ENCODE assay signal across 9 mouse cellular contexts in genomic region chr16:37617695-37618094, GRCm38 (mm10). TPM values are rescaled to one million over a fixed set of nuclear protein-coding genes. Genes with fewer than 3 reads are reported as not detected.
DNase-seq lines count a peak whose midpoint lies in the region; ATAC-seq lines count a peak whose summit lies in the region.
"Had no signal": no experiment of that assay in that cellular context is flagged by ENCODE, and none has a peak within 500 bp of the region (broad histone marks: within the 10 kb centered on the region; RNA-seq: fewer than 3 reads in every experiment).

No protein-coding gene starts in this region.

- H3K4me2 ChIP-seq in midbrain, embryonic 11.5 days: no peak overlapping the region
- H3K4me2 ChIP-seq in midbrain, embryonic 16.5 days (ENCODE audit: low read length): no peak overlapping the region
- H3K4me2 ChIP-seq: neural tube, embryonic 12.5 days had no signal

- H3K36me3 ChIP-seq in midbrain, embryonic 11.5 days (ENCODE audit: control insufficient read depth, insufficient read depth, low read length): no peaks in the 10 kb centered on the region
- H3K36me3 ChIP-seq in midbrain, embryonic 16.5 days (ENCODE audit: control insufficient read depth, insufficient read depth, low read length): no peaks in the 10 kb centered on the region
- H3K36me3 ChIP-seq: neural tube, embryonic 12.5 days had no signal

- H3K4me3 ChIP-seq in midbrain, embryonic 11.5 days (ENCODE audit: low read depth, low read length): no peak overlapping the region
- H3K4me3 ChIP-seq in midbrain, embryonic 16.5 days (ENCODE audit: low read depth, low read length): no peak overlapping the region
- H3K4me3 ChIP-seq: heart, adult 2 months; neural tube, embryonic 12.5 days had no signal

- H3K9ac ChIP-seq in midbrain, embryonic 11.5 days (ENCODE audit: low read length): no peak overlapping the region
- no peak overlapping the region for H3K9ac ChIP-seq in midbrain, embryonic 16.5 days (ENCODE audit: low read depth, low read length)
- H3K9ac ChIP-seq: neural tube, embryonic 12.5 days had no signal

- H3K4me1 ChIP-seq in midbrain, embryonic 11.5 days (ENCODE audit: control insufficient read depth, insufficient read depth, low read length): peaks cover 5% of the 10 kb centered on the region
- peaks cover 12% of the 10 kb centered on the region for H3K4me1 ChIP-seq in midbrain, embryonic 16.5 days (ENCODE audit: control insufficient read depth, insufficient read depth, low read length)

- WGBS in midbrain, embryonic 11.5 days: 45% methylated on average over 3 of the region's 3 CpGs
- 24% methylated on average over 3 of the region's 3 CpGs for WGBS in midbrain, embryonic 16.5 days

- no peak overlapping the region for H3K27ac ChIP-seq in midbrain, embryonic 11.5 days (ENCODE audit: low read depth, low read length)
- H3K27ac ChIP-seq in midbrain, embryonic 16.5 days (ENCODE audit: low read length): no peak overlapping the region
- H3K27ac ChIP-seq: heart, adult 2 months; neural tube, embryonic 12.5 days had no signal

- no peak for DNase-seq in midbrain, embryonic 11.5 days (ENCODE audit: low spot score, missing footprints)
- DNase-seq in frontal cortex, postnatal 14 days (ENCODE audit: low spot score in 2 of 2): peak; percentile 43 to 46
- peak; percentile 37 to 57 for DNase-seq in left cerebral cortex, postnatal 10 days (ENCODE audit: extremely low spot score in 1 of 2, low spot score in 2 of 2)
- peak; percentile 66 for DNase-seq in right cerebral cortex, postnatal 25 days
- no peak for DNase-seq in adrenal gland, adult 18-20 months (ENCODE audit: low spot score in 2 of 2)
- DNase-seq in spleen, adult 18-20 months: no peak

- ATAC-seq in midbrain, embryonic 11.5 days (ENCODE audit: low FRiP score): 0 out of 2 replicates have a peak, but pooled peaks have one; percentile 33
- ATAC-seq in midbrain, embryonic 16.5 days: no peak

- intact Hi-C loops in left cerebral cortex, postnatal 10 days (cut with DNase I): no loop called here

- H3K27me3 ChIP-seq in midbrain, embryonic 11.5 days (ENCODE audit: control insufficient read depth, insufficient read depth, low read length): no peaks in the 10 kb centered on the region
- H3K27me3 ChIP-seq in midbrain, embryonic 16.5 days (ENCODE audit: control insufficient read depth, insufficient read depth, low read depth, low read length): no peaks in the 10 kb centered on the region
- H3K27me3 ChIP-seq: neural tube, embryonic 12.5 days had no signal

- no peaks in the 10 kb centered on the region for H3K9me3 ChIP-seq in midbrain, embryonic 11.5 days (ENCODE audit: control insufficient read depth, low read length)
- H3K9me3 ChIP-seq in midbrain, embryonic 16.5 days (replicated peaks; ENCODE audit: control insufficient read depth, low read length, poor library complexity, severe bottlenecking): no peaks in the 10 kb centered on the region
- H3K9me3 ChIP-seq: neural tube, embryonic 12.5 days had no signal

RNA-seq across cellular contexts. Expression of gene Ndufb4, which starts 36.6 kb away (rescaled TPM):
- 65.1 and 66.0 TPM in 2 replicates for polyA plus RNA-seq in midbrain, embryonic 11.5 days (2014; fragmentation: Nextera tagmentation; extraction: Ambion mirVana)
- 49.1 and 51.7 TPM in 2 replicates for polyA plus RNA-seq in midbrain, embryonic 16.5 days (2015; fragmentation: Nextera tagmentation; extraction: Ambion mirVana)
- total RNA-seq in left cerebral cortex, postnatal 10 days (2021): 10 to 100 TPM; 72.5 to 73.8 TPM
- total RNA-seq in adrenal gland, adult 18-20 months (2021): 100 to 1,000 TPM; 133 to 150 TPM

RNA-seq across cellular contexts. Expression of gene Hgd, which starts 37.7 kb away (rescaled TPM):
- 0.29 and 0.39 TPM in 2 replicates for polyA plus RNA-seq in midbrain, embryonic 11.5 days (2014; fragmentation: Nextera tagmentation; extraction: Ambion mirVana)
- 0.19 and 0.34 TPM in 2 replicates for polyA plus RNA-seq in midbrain, embryonic 16.5 days (2015; fragmentation: Nextera tagmentation; extraction: Ambion mirVana)
- not detected for total RNA-seq in left cerebral cortex, postnatal 10 days (2021)
- total RNA-seq in adrenal gland, adult 18-20 months (2021): under 1 TPM in 1 of 2 experiments, not detected in 1; 0.63 TPM
- total RNA-seq: heart, adult 2 months had no signal
- polyA plus RNA-seq: neural tube, embryonic 12.5 days had no signal

Comparison
In these comparisons a context has a peak if more than half of its experiments do, and no peak if none do; other contexts are left out.
1. DNase-seq: peak in frontal cortex, postnatal 14 days (2 of 2), left cerebral cortex, postnatal 10 days (2 of 2) and right cerebral cortex, postnatal 25 days (single experiment); none in midbrain, embryonic 11.5 days (single experiment), adrenal gland, adult 18-20 months (0 of 2) and spleen, adult 18-20 months (0 of 2).